Mouse (Mus musculus): ENCODE measurements around the gene Prpf3. TPM values are rescaled to one million over a fixed set of nuclear protein-coding genes. Genes with fewer than 3 reads are reported as not detected.
A peak's percentile ranks its signal among the peaks of the same experiment; 100 is the strongest.
"Not testable (repeated sequence)": the region's sequence is repeated elsewhere in the genome, so short reads cannot be mapped to it uniquely, and the experiment has no call there.

Prpf3 gene
- polyA plus RNA-seq, 1 experiment from 2014 or later = 22.7 TPM

GRCm38 (mm10) chr3:95858278-95858677 is 2.6 kb upstream of the Prpf3 start:
- H3K27ac ChIP-seq (replicated peaks); H3K27me3 ChIP-seq; H3K4me3 ChIP-seq (replicated peaks); H3K4me2 ChIP-seq; ATAC-seq (ENCODE audit: insufficient read depth); H3K9me3 ChIP-seq (replicated peaks); H3K9ac ChIP-seq: not testable (repeated sequence)
- 66% methylated on average over 3 of the region's 3 CpGs for WGBS (ENCODE audit: insufficient replicate concordance)
- Histone ChIP-seq H3K36me3 (replicated peaks) (peaks cover 11% of the 10 kb centered on the region), H3K4me1 (replicated peaks) (peaks cover 24% of the 10 kb centered on the region)

GRCm38 (mm10) chr3:95857050-95857449 is 1.4 kb upstream of the Prpf3 start:
- 77% methylated on average over 1 of the region's 1 CpGs for WGBS (ENCODE audit: insufficient replicate concordance)

DNA sequence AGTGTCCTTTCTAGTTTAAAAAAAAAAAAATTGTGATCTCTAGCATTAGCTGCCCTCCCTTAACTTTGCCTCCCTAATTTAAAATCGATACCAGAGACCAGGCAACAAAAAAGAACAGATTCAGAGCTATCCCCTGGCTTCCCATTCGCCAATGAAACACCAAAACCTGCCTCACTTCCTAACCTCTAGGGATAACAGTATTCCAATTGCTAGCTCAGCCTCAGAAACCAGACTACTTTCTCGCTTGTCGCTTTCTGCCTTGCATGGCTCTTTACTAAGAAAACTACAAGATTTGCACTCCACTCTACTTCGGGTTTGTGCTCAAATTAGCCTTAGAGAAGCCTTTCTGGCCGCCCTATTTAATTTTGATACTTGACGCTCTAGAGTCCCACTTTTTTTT is 430 bp upstream of the Prpf3 start:
- peaks cover 24% of the 10 kb centered on the region for H3K36me3 ChIP-seq (replicated peaks)
- peak overlapping the region; percentile 87 for H3K4me3 ChIP-seq (replicated peaks)
- H3K9ac ChIP-seq = peak overlapping the region; percentile 84
- no peaks in the 10 kb centered on the region for H3K27me3 ChIP-seq
- H3K4me2 ChIP-seq = peak overlapping the region; percentile 78
- no peak for ATAC-seq (ENCODE audit: insufficient read depth)
- H3K4me1 ChIP-seq (replicated peaks) = peaks cover 43% of the 10 kb centered on the region
- WGBS (ENCODE audit: insufficient replicate concordance) = 34% methylated on average over 7 of the region's 7 CpGs
- no peaks in the 10 kb centered on the region for H3K9me3 ChIP-seq (replicated peaks)
- peak overlapping the region; percentile 81 for H3K27ac ChIP-seq (replicated peaks)

More at GRCm38 (mm10) chr3:95857050-95857449, 1.4 kb upstream of the Prpf3 start:
- H3K27ac ChIP-seq (replicated peaks); H3K4me3 ChIP-seq (replicated peaks); H3K27me3 ChIP-seq; H3K9me3 ChIP-seq (replicated peaks); ATAC-seq (ENCODE audit: insufficient read depth); H3K9ac ChIP-seq: not testable (repeated sequence)
- H3K4me1 ChIP-seq (replicated peaks) = peaks cover 34% of the 10 kb centered on the region
- 0 out of 2 replicates have a peak overlapping the region, but pooled peaks have one; percentile 78 for H3K4me2 ChIP-seq
- H3K36me3 ChIP-seq (replicated peaks) = peaks cover 16% of the 10 kb centered on the region

DNA sequence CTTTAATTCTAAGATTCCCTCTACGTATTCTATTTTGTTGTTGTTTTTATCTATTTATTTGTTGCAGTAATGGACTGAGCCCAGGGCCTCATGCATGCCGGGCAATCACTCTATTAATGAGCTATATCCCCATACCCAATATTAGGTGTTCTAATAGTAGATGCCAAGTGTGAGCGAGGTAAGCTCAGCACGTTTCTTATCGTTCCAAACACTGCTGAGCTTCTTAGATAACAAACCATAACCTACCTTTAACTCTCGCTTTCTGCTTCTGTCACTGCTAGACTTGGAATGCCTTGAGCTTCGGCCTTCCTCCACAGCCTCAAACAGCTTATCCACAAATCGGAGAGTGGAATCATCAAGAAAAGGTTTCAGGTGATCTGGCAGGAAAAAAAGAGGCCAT is 4.4 kb downstream of the Prpf3 start:
- no peaks in the 10 kb centered on the region for H3K9me3 ChIP-seq (replicated peaks)
- no peaks in the 10 kb centered on the region for H3K27me3 ChIP-seq
- H3K36me3 ChIP-seq (replicated peaks) = peaks cover 72% of the 10 kb centered on the region
- WGBS (ENCODE audit: insufficient replicate concordance) = 33% methylated on average over 8 of the region's 8 CpGs
- H3K4me2 ChIP-seq = peak overlapping the region; percentile 16; the same call in 1 of the 2 replicates
- H3K27ac ChIP-seq (replicated peaks) = 0 out of 2 replicates have a peak overlapping the region, but pooled peaks have one; percentile 16
- H3K4me1 ChIP-seq (replicated peaks) = peaks cover 48% of the 10 kb centered on the region
- H3K9ac ChIP-seq = no peak overlapping the region
- no peak for ATAC-seq (ENCODE audit: insufficient read depth)
- H3K4me3 ChIP-seq (replicated peaks) = no peak overlapping the region

DNA sequence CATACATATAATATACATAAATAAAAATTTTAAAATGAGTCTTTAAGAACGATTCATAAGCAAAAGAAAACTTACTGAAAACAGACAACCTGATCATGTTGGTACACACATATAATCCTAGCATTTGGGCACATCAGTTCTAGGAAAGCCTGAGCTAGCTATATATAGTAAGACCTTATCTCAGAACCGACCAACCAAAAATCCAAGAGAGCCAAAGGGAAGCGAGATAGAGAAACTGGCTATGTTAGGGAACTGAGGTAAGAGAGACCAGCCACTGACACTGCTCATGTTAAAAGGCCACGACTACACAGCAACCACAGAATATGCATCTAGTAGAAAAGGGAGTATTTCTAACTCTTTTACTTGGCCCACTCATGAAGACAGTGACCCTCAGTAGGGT is 5.1 kb downstream of the Prpf3 start:
- peaks cover 79% of the 10 kb centered on the region for H3K36me3 ChIP-seq (replicated peaks)
- no peak overlapping the region for H3K9ac ChIP-seq
- ATAC-seq (ENCODE audit: insufficient read depth) = no peak; the same call in 1 of the 2 replicates

DNA sequence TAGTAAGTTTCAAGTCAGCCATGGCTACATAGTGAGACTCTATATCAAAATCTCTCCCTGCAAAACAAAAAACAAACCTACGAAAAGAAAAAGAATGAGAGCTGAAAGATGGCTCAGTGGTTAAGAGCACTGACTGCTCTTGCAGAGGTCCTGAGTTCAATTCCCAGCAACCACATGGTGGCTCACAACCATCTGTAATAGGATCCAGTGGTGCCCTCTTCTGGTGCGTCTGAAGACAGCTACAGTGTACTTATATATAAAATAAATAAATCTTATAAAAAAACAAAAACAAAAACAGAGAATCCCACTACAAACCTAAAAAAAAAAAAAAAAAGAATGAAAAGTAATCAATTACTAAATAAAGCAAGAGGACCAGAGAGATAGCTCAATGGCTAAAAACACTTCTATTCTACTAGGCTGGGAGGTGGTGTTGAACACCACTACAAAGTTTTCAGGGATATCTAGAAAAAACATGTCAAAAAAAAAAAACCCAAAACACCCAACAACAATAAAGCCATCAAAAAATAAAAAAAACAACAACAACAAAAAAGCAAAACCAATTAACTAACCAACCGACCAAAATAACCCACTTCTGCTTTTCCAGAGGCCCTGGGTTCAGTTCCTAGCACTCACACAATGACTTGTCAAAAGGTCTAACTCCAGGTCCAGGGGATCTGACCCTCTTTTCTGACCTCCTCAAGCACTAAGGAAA is 13.0 kb downstream of the Prpf3 start:
- Histone ChIP-seq H3K4me2 (no peak overlapping the region), H3K27me3 (no peaks in the 10 kb centered on the region), H3K9me3 (replicated peaks) (no peaks in the 10 kb centered on the region), H3K4me3 (replicated peaks) (no peak overlapping the region), H3K36me3 (replicated peaks) (peaks cover 94% of the 10 kb centered on the region), H3K27ac (replicated peaks) (no peak overlapping the region), H3K9ac (no peak overlapping the region), H3K4me1 (replicated peaks) (peaks cover 9% of the 10 kb centered on the region)
- no peak for ATAC-seq (ENCODE audit: insufficient read depth)
- 68% methylated on average over 3 of the region's 3 CpGs for WGBS (ENCODE audit: insufficient replicate concordance)

More for the DNA sequence above, 5.1 kb downstream of the Prpf3 start:
- Histone ChIP-seq H3K27me3 (no peaks in the 10 kb centered on the region), H3K27ac (replicated peaks) (peak overlapping the region; percentile 16; the same call in 1 of the 2 replicates), H3K4me3 (replicated peaks) (no peak overlapping the region), H3K4me1 (replicated peaks) (peaks cover 44% of the 10 kb centered on the region), H3K4me2 (0 out of 2 replicates have a peak overlapping the region, but pooled peaks have one; percentile 3), H3K9me3 (replicated peaks) (no peaks in the 10 kb centered on the region)
- 29% methylated on average over 4 of the region's 4 CpGs for WGBS (ENCODE audit: insufficient replicate concordance)

DNA sequence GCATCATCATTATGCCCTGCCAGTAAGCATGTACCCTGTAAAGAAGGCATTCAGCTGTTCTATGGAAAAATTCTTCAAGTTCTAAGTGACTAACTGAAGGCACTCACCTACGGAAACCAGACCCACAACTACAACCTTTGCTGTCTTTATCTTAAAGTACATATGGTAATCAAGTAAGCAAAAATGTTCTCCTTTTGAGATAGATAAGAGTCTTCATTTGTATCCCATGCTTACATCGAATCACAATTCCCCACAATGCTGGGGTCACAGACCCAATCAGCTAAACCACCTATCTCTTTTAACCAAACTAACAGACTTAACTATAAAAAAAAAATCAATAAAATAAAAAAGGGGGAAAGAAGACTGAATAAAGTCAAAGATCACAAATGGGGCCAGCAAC is 16.4 kb downstream of the Prpf3 start:
- Histone ChIP-seq H3K27ac (replicated peaks) (no peak overlapping the region), H3K4me1 (replicated peaks) (peaks cover 9% of the 10 kb centered on the region), H3K27me3 (no peaks in the 10 kb centered on the region), H3K4me3 (replicated peaks) (no peak overlapping the region), H3K9me3 (replicated peaks) (no peaks in the 10 kb centered on the region), H3K9ac (no peak overlapping the region), H3K36me3 (replicated peaks) (peaks cover 90% of the 10 kb centered on the region), H3K4me2 (no peak overlapping the region)
- no peak for ATAC-seq (ENCODE audit: insufficient read depth)
- 22% methylated on average over 2 of the region's 2 CpGs for WGBS (ENCODE audit: insufficient replicate concordance)

DNA sequence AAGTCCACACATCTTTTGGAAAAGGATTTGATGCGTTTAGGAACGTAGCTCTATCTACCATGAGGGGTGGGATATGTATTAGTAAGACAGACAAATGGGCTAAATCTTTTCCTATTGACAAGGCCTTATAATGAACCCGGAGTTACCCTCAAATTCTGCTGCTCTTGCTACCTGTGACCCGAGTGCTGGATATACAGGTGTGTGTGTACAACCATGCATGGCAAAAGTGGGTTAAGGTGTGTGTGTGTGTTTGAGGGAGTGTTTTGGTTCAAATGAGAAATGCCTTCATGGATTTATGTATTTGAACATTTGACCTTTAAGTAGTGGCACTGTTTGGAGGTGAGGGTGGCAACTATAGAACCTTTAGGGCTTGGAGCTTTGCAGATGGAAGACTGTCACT is 26.6 kb downstream of the Prpf3 start:
- Histone ChIP-seq H3K36me3 (replicated peaks) (peaks cover 64% of the 10 kb centered on the region), H3K4me1 (replicated peaks) (no peaks in the 10 kb centered on the region), H3K4me3 (replicated peaks) (no peak overlapping the region), H3K9ac (no peak overlapping the region), H3K9me3 (replicated peaks) (no peaks in the 10 kb centered on the region), H3K27me3 (no peaks in the 10 kb centered on the region), H3K4me2 (no peak overlapping the region), H3K27ac (replicated peaks) (no peak overlapping the region)
- WGBS (ENCODE audit: insufficient replicate concordance) = 90% methylated on average over 4 of the region's 4 CpGs
- ATAC-seq (ENCODE audit: insufficient read depth) = no peak

DNA sequence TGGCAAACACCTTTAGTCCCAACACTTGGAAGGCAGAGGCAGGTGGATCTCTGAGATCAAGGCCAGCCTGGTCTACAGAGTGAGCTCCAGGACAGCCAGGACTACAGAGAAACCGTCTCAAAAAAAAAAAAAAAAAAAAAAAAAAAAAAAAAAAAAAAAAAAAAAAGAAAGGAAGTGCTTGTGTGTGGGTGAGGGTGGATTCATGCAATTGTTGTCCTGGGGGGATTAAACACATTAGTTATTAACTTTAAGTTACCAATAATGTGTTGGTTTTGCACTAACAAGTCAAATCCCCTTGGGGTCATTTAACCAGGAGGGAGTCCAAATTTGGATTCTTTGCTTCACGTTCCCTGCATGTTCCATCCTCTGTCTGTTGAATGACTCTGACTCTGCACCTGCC is 29.4 kb downstream of the Prpf3 start:
- ATAC-seq (ENCODE audit: insufficient read depth) = no peak
- no peak overlapping the region for H3K9ac ChIP-seq
- H3K4me3 ChIP-seq (replicated peaks) = no peak overlapping the region
- H3K27ac ChIP-seq (replicated peaks) = no peak overlapping the region
- H3K27me3 ChIP-seq = no peaks in the 10 kb centered on the region
- H3K4me1 ChIP-seq (replicated peaks) = peaks cover under 1% of the 10 kb centered on the region
- peaks cover 37% of the 10 kb centered on the region for H3K36me3 ChIP-seq (replicated peaks)
- H3K4me2 ChIP-seq = no peak overlapping the region
- 63% methylated on average over 2 of the region's 2 CpGs for WGBS (ENCODE audit: insufficient replicate concordance)
- H3K9me3 ChIP-seq (replicated peaks) = no peaks in the 10 kb centered on the region

- 21% methylated on average over 10 of the region's 10 CpGs for WGBS (ENCODE audit: insufficient replicate concordance)
These were observed 35.4 kb downstream of the Prpf3 start for GRCm38 (mm10) chr3:95820046-95821010.

More at GRCm38 (mm10) chr3:95820046-95821010, 35.4 kb downstream of the Prpf3 start:
- H3K27me3 ChIP-seq = no peaks in the 10 kb centered on the region
- H3K4me1 ChIP-seq (replicated peaks) = peaks cover 34% of the 10 kb centered on the region
- no peaks in the 10 kb centered on the region for H3K36me3 ChIP-seq (replicated peaks)
- no peaks in the 10 kb centered on the region for H3K9me3 ChIP-seq (replicated peaks)
- H3K27ac ChIP-seq (replicated peaks) = peak overlapping the region; percentile 96
- H3K4me2 ChIP-seq = peak overlapping the region; percentile 82
- ATAC-seq (ENCODE audit: insufficient read depth) = no peak
- peak overlapping the region; percentile 92 for H3K4me3 ChIP-seq (replicated peaks)
- peak overlapping the region; percentile 68 for H3K9ac ChIP-seq
